Mouse (Mus musculus): Measurements from ENCODE around the gene Cd38. TPM values are rescaled to one million over a fixed set of nuclear protein-coding genes. Genes with fewer than 3 reads are reported as not detected.

Gene Cd38
- 0.20 TPM in 1 of 2 replicates, not detected in the other for polyA plus RNA-seq (2012)

GRCm38 (mm10) chr5:43868253-43868652, at the start of gene Cd38:
TSS of gene Cd38 (plus strand) at chr5:43868553.

GRCm38 (mm10) chr5:43818695-43819094, 49.7 kb upstream of the Cd38 start, which contains the start of gene Bst1:
TSS of gene Bst1 (plus strand) at chr5:43818885.

GRCm38 (mm10) chr5:43821538-43821937, 46.8 kb upstream of the Cd38 start, which contains the start of gene Fbxl5:
TSS of gene Fbxl5 (minus strand) at chr5:43821638.

DNA sequence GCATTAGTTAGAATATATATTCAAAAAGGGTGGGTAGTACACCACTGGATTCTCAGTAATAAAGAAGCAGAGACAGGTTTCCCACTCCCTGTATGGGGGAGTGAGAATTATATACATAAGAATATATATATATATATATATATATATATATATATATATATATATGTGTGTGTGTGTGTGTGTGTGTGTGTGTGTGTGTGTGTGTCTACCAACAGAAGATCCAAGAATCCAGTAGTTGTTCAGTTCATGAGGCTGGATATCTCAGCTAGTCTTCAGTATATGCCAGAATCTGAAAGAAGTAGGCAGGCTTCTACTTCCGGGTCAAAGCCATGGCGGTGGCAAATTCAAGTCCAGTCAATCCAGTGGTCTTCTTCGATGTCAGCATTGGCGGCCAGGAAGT, 44.5 kb downstream of the Cd38 start, which contains the start of gene Gm7879:
Gm7879 (plus strand) TSS at position 301 of the 400 bp plus-strand sequence.

Other genes with a start within 250 kb of the Cd38 start
- gene Cc2d2a, start 206.2 kb upstream of the Cd38 start, polyA plus RNA-seq (2012) = 0.37 and 0.58 TPM in 2 replicates
- gene Bst1, start 49.7 kb upstream of the Cd38 start, polyA plus RNA-seq (2012) = 0.53 and 1.1 TPM in 2 replicates
- 11.9 and 12.7 TPM in 2 replicates for gene Fbxl5, start 46.9 kb upstream of the Cd38 start, polyA plus RNA-seq (2012)
- gene Gm7879, start 44.6 kb downstream of the Cd38 start, polyA plus RNA-seq (2012) = not detected in 2 replicates
- gene Fgfbp1, start 113.2 kb downstream of the Cd38 start, polyA plus RNA-seq (2012) = not detected in 2 replicates
- gene Prom1, start 233.5 kb downstream of the Cd38 start, polyA plus RNA-seq (2012) = 1.1 and 3.3 TPM in 2 replicates